Mouse (Mus musculus) C2C12 (cell line): Measurements from ENCODE around the gene Irx3.

Experiments
- CEBPB ChIP-seq: IDR thresholded peaks from one replicate; pipeline ENCODE4 v1.6.1; 2011; ENCODE audit warnings: low read depth, mild to moderate bottlenecking, control low read depth, moderate library complexity
- CTCF ChIP-seq: IDR thresholded peaks from one replicate; pipeline ENCODE4 v1.5.1; 2011; ENCODE audit not compliant: control insufficient read depth, insufficient read depth, insufficient read length
- FOSL1 ChIP-seq: IDR thresholded peaks from one replicate; pipeline ENCODE4 v1.8.0; 2011; ENCODE audit warnings: mild to moderate bottlenecking, low read length; ENCODE audit not compliant: poor library complexity, insufficient read depth, severe bottlenecking
- MAX ChIP-seq: IDR thresholded peaks from one replicate; pipeline ENCODE4 v1.6.1; 2011; ENCODE audit warnings: mild to moderate bottlenecking, control low read depth
- MYOD1 ChIP-seq: IDR thresholded peaks from one replicate; pipeline ENCODE4 v1.6.1; 2011; ENCODE audit warnings: low read depth; ENCODE audit not compliant: control insufficient read depth, insufficient read length
- MYOG ChIP-seq: IDR thresholded peaks from one replicate; pipeline ENCODE4 v1.6.1; 2011; ENCODE audit not compliant: control insufficient read depth, insufficient read length; ENCODE audit errors: extremely low read depth
- USF1 ChIP-seq: IDR thresholded peaks from one replicate; pipeline ENCODE4 v1.6.1; 2011; ENCODE audit warnings: low read depth, mild to moderate bottlenecking, control low read depth, moderate library complexity

DNA sequence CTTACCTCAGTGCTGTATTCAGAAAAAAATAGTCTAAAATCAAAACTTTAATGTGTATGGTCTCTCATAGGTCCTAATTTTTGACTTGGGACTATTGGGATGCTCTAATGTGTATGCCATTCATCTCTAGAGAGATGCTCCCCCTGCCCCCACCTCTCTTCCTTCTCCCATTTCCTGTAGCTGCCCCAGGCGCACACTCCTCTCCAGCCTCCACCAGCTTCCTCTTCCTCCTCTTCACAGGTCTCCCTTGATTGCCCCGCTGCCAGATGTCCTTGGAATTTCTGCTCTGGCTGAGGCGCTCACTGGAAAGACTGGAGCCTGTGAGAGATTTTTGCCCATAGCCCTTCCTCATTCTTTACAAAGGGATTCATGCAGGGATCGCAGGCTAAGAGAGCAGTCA lies 20.9 kb upstream of the Irx3 start:
- no peak for TF ChIP-seq CTCF
- TF ChIP-seq FOSL1: no peak
- TF ChIP-seq MAX: no peak
- no peak for TF ChIP-seq USF1
- no peak for TF ChIP-seq CEBPB
- no peak for TF ChIP-seq MYOD1
- no peak for TF ChIP-seq MYOG
